12 mouse cellular contexts compared by ENCODE assay signal in genomic region chr1:39069086-39069655, GRCm38 (mm10).
"Had no signal": no experiment of that assay in that cellular context is flagged by ENCODE, and none has a peak within 500 bp of the region (broad histone marks: within the 10 kb centered on the region; RNA-seq: fewer than 3 reads in every experiment).

No protein-coding gene starts in this region.

- H3K9me3 ChIP-seq: liver, embryonic 13.5 days had no signal

- H3K4me3 ChIP-seq: layer of hippocampus, adult 2 months; liver, embryonic 13.5 days; neural tube, embryonic 13.5 days had no signal

- DNase-seq: kidney, postnatal 25 days; layer of hippocampus, adult 9-11 months; liver, embryonic 13.5 days; lung, adult 2 months; lung, postnatal 14 days; midbrain, embryonic 14.5 days; thymus, adult 18-20 months had no signal

- H3K9ac ChIP-seq: liver, embryonic 13.5 days; neural tube, embryonic 13.5 days had no signal

- H3K27ac ChIP-seq: kidney, postnatal 0 days; layer of hippocampus, adult 2 months; liver, embryonic 13.5 days; macrophage; neural tube, embryonic 13.5 days had no signal

- H3K27me3 ChIP-seq: liver, embryonic 13.5 days; neural tube, embryonic 13.5 days had no signal

- H3K4me2 ChIP-seq: liver, embryonic 13.5 days; midbrain, embryonic 11.5 days; neural tube, embryonic 13.5 days had no signal

- H3K36me3 ChIP-seq: liver, embryonic 13.5 days; neural tube, embryonic 13.5 days had no signal
